Mouse (Mus musculus) MEL (cell line): ENCODE data around the gene Atf2.

Experiments
- CTCF ChIP-seq, 3 experiments: IDR thresholded peaks in 2 of 3; conservative IDR thresholded peaks in 1 of 3; 2 replicates each; pipeline ENCODE4 v1.5.1; 2011 to 2012; ENCODE audit warnings: low read length in 3 of 3, low read depth in 2 of 3, mild to moderate bottlenecking in 2 of 3, improper control_type of control experiment in 1 of 3, inconsistent platforms in 1 of 3, mixed read lengths in 1 of 3, moderate library complexity in 1 of 3; ENCODE audit not compliant: control insufficient read depth in 1 of 3, insufficient read depth in 1 of 3, poor library complexity in 1 of 3, severe bottlenecking in 1 of 3
- EP300 ChIP-seq, 2 experiments: IDR thresholded peaks; 2 replicates each; pipeline ENCODE4 v1.6.1; 2011; ENCODE audit warnings: improper control_type of control experiment in 2 of 2, low read length in 2 of 2, low read depth in 1 of 2, mild to moderate bottlenecking in 1 of 2
- JUND ChIP-seq: IDR thresholded peaks from 2 replicates; pipeline ENCODE4 v1.6.1; 2011; ENCODE audit warnings: low read depth, mild to moderate bottlenecking, improper control_type of control experiment, low read length
- MAFK ChIP-seq: IDR thresholded peaks from 2 replicates; pipeline ENCODE4 v1.6.1; 2011; ENCODE audit warnings: low read depth, mild to moderate bottlenecking, low read length, improper control_type of control experiment, borderline replicate concordance
- MAX ChIP-seq: IDR thresholded peaks from 2 replicates; pipeline ENCODE4 v1.6.1; 2011; ENCODE audit warnings: low read length, improper control_type of control experiment
- MXI1 ChIP-seq: IDR thresholded peaks from 2 replicates; pipeline ENCODE4 v1.6.1; 2011; ENCODE audit warnings: mild to moderate bottlenecking, low read depth, low read length, improper control_type of control experiment
- NRF1 ChIP-seq: IDR thresholded peaks from 2 replicates; pipeline ENCODE4 v1.6.1; 2014; ENCODE audit warnings: low read depth, mild to moderate bottlenecking, inconsistent platforms, low read length, improper control_type of control experiment, moderate library complexity; ENCODE audit not compliant: poor library complexity, insufficient read depth, severe bottlenecking
- POLR2A ChIP-seq, 2 experiments: IDR thresholded peaks; 2 replicates each; pipeline ENCODE4 v1.6.1; 2011 to 2012; ENCODE audit warnings: low read length in 2 of 2, mild to moderate bottlenecking in 2 of 2, control low read depth in 1 of 2, improper control_type of control experiment in 1 of 2, low read depth in 1 of 2, moderate library complexity in 1 of 2; ENCODE audit not compliant: control insufficient read depth in 1 of 2, insufficient read depth in 1 of 2, poor library complexity in 1 of 2
- POLR2AphosphoS5 ChIP-seq: IDR thresholded peaks from 2 replicates; pipeline ENCODE4 v1.6.1; 2012; ENCODE audit warnings: low read depth, borderline replicate concordance, mild to moderate bottlenecking, inconsistent platforms, low read length, moderate library complexity, mixed read lengths
- USF2 ChIP-seq, 2 experiments: IDR thresholded peaks; 2 replicates each; pipeline ENCODE4 v1.6.1; 2011 to 2012; ENCODE audit warnings: improper control_type of control experiment in 2 of 2, low read length in 2 of 2, borderline replicate concordance in 1 of 2, inconsistent platforms in 1 of 2, low read depth in 1 of 2, mild to moderate bottlenecking in 1 of 2; ENCODE audit not compliant: insufficient read depth in 1 of 2
- ZNF384 ChIP-seq: IDR thresholded peaks from 2 replicates; pipeline ENCODE4 v1.6.1; 2012; ENCODE audit warnings: low read depth, mild to moderate bottlenecking, inconsistent platforms, low read length, improper control_type of control experiment

DNA sequence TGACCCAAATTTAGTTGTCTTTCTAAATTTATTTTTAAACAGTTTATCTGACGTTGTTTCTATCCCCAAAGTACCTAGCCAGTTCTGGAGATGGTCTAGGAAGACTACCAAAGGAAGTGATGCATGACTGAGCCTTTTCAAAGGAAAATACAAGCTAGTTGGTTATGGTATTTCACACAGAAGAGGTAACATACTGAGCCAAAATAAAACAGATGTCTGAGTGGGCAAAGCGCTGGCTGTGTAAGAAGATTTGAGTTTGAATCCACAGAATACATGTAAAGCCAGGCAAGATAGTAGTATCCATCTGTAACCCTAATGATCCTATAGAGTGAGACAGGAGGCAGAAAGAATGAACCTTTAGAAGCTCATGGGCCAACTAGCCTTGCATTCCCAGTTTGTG lies 14.5 kb downstream of the Atf2 start:
- TF ChIP-seq CTCF (IDR thresholded peaks at IDR 0.05 in 2 of 3, conservative IDR thresholded peaks at IDR 0.05 in 1 of 3; ENCODE audit: control insufficient read depth in 1 of 3, insufficient read depth in 1 of 3, low read depth in 2 of 3, low read length in 3 of 3, poor library complexity in 1 of 3, severe bottlenecking in 1 of 3) (no peak), POLR2A (IDR thresholded peaks at IDR 0.05; ENCODE audit: control insufficient read depth in 1 of 2, insufficient read depth in 1 of 2, low read depth in 1 of 2, low read length in 2 of 2, poor library complexity in 1 of 2) (no peak), USF2 (IDR thresholded peaks at IDR 0.05; ENCODE audit: borderline replicate concordance in 1 of 2, insufficient read depth in 1 of 2, low read depth in 1 of 2, low read length in 2 of 2) (no peak), MAFK (no peak), NRF1 (no peak), POLR2AphosphoS5 (no peak), MXI1 (no peak), ZNF384 (no peak), JUND (no peak), EP300 (IDR thresholded peaks at IDR 0.05; ENCODE audit: low read depth in 1 of 2, low read length in 2 of 2) (no peak), MAX (no peak)
